Mouse (Mus musculus) liver, adult 2 months (tissue): ENCODE measurements around the gene Agbl1. TPM values are rescaled to one million over a fixed set of nuclear protein-coding genes. Genes with fewer than 3 reads are reported as not detected.

Experiments
- DNase-seq: peaks from one replicate; pipeline ENCODE4 v3.0.0-alpha.2; 2011; ENCODE audit warnings: low read depth, low spot score; ENCODE audit errors: extremely low read depth
- H3K27ac ChIP-seq: fragments of 200-500 bp; replicated peaks from 2 replicates; pipeline ENCODE4 v1.5.1; 2012; ENCODE audit warnings: low read depth, mild to moderate bottlenecking, control low read depth, inconsistent platforms, low read length; ENCODE audit not compliant: insufficient read depth
- H3K27me3 ChIP-seq: fragments of 200-500 bp; 2 replicates; pipeline ENCODE4 v1.6.1; 2012; ENCODE audit warnings: mild to moderate bottlenecking, moderate library complexity, low read length, inconsistent platforms; ENCODE audit not compliant: control insufficient read depth, insufficient read depth
- H3K36me3 ChIP-seq: fragments of 200-500 bp; 2 replicates; pipeline ENCODE4 v1.6.1; 2012; ENCODE audit warnings: low read length, inconsistent platforms; ENCODE audit not compliant: control insufficient read depth, insufficient read depth
- H3K4me1 ChIP-seq: fragments of 200-500 bp; 2 replicates; pipeline ENCODE4 v1.6.1; 2011; ENCODE audit warnings: low read length; ENCODE audit not compliant: control insufficient read depth, insufficient read depth
- H3K4me3 ChIP-seq: fragments of 200-500 bp; 2 replicates; pipeline ENCODE4 v1.5.1; 2011; ENCODE audit warnings: low read depth, mild to moderate bottlenecking, control low read depth, low read length, moderate library complexity; ENCODE audit not compliant: insufficient read depth
- H3K79me2 ChIP-seq: fragments of 200-500 bp; 2 replicates; pipeline ENCODE4 v1.6.1; 2012; ENCODE audit warnings: inconsistent platforms, mild to moderate bottlenecking, low read length, moderate library complexity; ENCODE audit not compliant: control insufficient read depth, insufficient read depth
- H3K9ac ChIP-seq: fragments of 200-500 bp; 2 replicates; pipeline ENCODE4 v1.6.1; 2012; ENCODE audit warnings: low read depth, mild to moderate bottlenecking, control low read depth, inconsistent platforms, low read length
- CTCF ChIP-seq: fragments of 200-500 bp; IDR thresholded peaks from 2 replicates; pipeline ENCODE4 v1.5.1; 2011; ENCODE audit warnings: low read depth, low read length, control low read depth
- POLR2A ChIP-seq: fragments of 200-500 bp; IDR thresholded peaks from 2 replicates; pipeline ENCODE4 v1.6.1; 2011; ENCODE audit warnings: low read length, control low read depth; ENCODE audit not compliant: insufficient read depth; ENCODE audit errors: extremely low read depth
- WGBS: fragments of 180-500 bp; shearing (Covaris S2); methylation state at CpG from one replicate; pipeline ENCODE4 v1.1.7; 2018; 5-methylcytosine and 5-hydroxymethylcytosine counted together
- polyA plus RNA-seq: library from polyadenylated mRNA; depleted of rRNA; stranded (reverse); fragments of >200 nt; gene quantifications from 2 replicates; pipeline ENCODE4 v1.2.3, GENCODE M21; 2012
- total RNA-seq: library from RNA; depleted of rRNA; stranded (reverse); fragments of >200 nt; gene quantifications from 2 replicates; pipeline ENCODE4 v1.2.3, GENCODE M21; 2014

Gene Agbl1
- total and polyA plus RNA-seq, 2 experiments, result not detected

DNA sequence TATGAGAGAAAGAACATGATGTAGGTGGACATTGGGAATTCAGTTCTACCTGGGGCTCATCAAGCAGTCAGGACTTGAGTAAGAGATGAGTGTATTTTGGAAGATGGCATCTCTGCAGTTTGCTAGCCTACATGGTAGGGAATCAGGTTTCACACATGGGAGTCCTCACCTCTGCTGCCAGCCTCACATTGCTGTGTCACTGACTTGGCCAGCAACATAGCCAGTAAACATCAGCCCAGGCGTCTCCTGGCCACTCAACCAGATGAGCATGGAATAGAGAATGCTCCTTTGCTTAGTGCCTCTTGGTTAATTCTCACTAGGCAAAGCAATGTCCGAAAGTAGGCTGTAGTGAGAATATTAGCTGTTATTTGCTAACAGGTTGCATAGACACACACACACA lies 255.9 kb downstream of the Agbl1 start:
- H3K9ac ChIP-seq, result no peak overlapping the region
- WGBS, result 63% methylated on average over 2 of the region's 2 CpGs
- no peaks in the 10 kb centered on the region for H3K27me3 ChIP-seq
- TF ChIP-seq CTCF, result no peak
- no peak for TF ChIP-seq POLR2A
- H3K4me3 ChIP-seq, result no peak overlapping the region
- H3K27ac ChIP-seq, result no peak overlapping the region
- no peaks in the 10 kb centered on the region for H3K79me2 ChIP-seq
- no peaks in the 10 kb centered on the region for H3K36me3 ChIP-seq
- H3K4me1 ChIP-seq, result no peaks in the 10 kb centered on the region; the same call in 1 of the 2 replicates
- DNase-seq, result no peak

- Histone ChIP-seq H3K27ac (no peak overlapping the region), H3K27me3 (no peaks in the 10 kb centered on the region), H3K4me3 (no peak overlapping the region), H3K4me1 (no peaks in the 10 kb centered on the region; the same call in 1 of the 2 replicates), H3K36me3 (no peaks in the 10 kb centered on the region), H3K9ac (no peak overlapping the region), H3K79me2 (no peaks in the 10 kb centered on the region)
- no peak for DNase-seq
- 80% methylated on average over 5 of the region's 5 CpGs for WGBS
- no peak for TF ChIP-seq CTCF
- TF ChIP-seq POLR2A, result no peak
Measured at GRCm38 (mm10) chr7:76487519-76487918, 257.8 kb downstream of the Agbl1 start.

- H3K27me3 ChIP-seq, result no peaks in the 10 kb centered on the region
- 36% methylated on average over 3 of the region's 3 CpGs for WGBS
- no peaks in the 10 kb centered on the region for H3K36me3 ChIP-seq
- no peaks in the 10 kb centered on the region for H3K79me2 ChIP-seq
- H3K9ac ChIP-seq, result no peak overlapping the region
- no peak for DNase-seq
- H3K4me1 ChIP-seq, result no peaks in the 10 kb centered on the region
- H3K4me3 ChIP-seq, result no peak overlapping the region
- TF ChIP-seq CTCF, result no peak
- no peak for TF ChIP-seq POLR2A
- H3K27ac ChIP-seq, result no peak overlapping the region
Measured at GRCm38 (mm10) chr7:76524291-76524690, 294.6 kb downstream of the Agbl1 start.

GRCm38 (mm10) chr7:76546456-76546855 lies 316.8 kb downstream of the Agbl1 start:
- H3K27ac ChIP-seq, result no peak overlapping the region
- no peak overlapping the region for H3K9ac ChIP-seq
- no peak for DNase-seq
- H3K79me2 ChIP-seq, result no peaks in the 10 kb centered on the region
- no peak overlapping the region for H3K4me3 ChIP-seq
- TF ChIP-seq POLR2A (no peak), CTCF (no peak)
- no peaks in the 10 kb centered on the region for H3K27me3 ChIP-seq
- H3K36me3 ChIP-seq, result no peaks in the 10 kb centered on the region
- 79% methylated on average over 2 of the region's 2 CpGs for WGBS
- H3K4me1 ChIP-seq, result no peaks in the 10 kb centered on the region

DNA sequence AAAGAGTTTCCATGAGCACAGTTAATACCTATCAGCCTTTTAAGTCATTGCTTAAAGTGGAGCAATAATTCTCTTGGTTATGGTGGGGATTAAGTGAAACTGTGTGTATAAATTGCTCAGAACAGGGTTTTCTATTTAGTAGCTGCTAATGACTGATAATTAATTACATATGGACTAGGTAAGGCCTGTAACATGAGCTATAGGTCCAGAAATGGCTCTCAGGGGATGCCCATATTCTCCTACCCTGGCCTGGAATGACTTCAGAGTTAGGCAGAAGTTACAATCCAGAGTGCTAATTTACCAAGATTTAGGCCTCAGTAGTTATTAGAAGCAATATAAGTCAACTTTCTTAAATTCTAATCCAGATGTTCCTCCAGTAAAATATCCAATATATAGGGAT lies 317.6 kb downstream of the Agbl1 start:
- DNase-seq, result no peak
- Histone ChIP-seq H3K79me2 (no peaks in the 10 kb centered on the region), H3K9ac (no peak overlapping the region), H3K4me1 (no peaks in the 10 kb centered on the region), H3K36me3 (no peaks in the 10 kb centered on the region), H3K27ac (no peak overlapping the region), H3K27me3 (no peaks in the 10 kb centered on the region), H3K4me3 (no peak overlapping the region)
- TF ChIP-seq POLR2A (no peak), CTCF (no peak)

GRCm38 (mm10) chr7:76551860-76552259 lies 322.2 kb downstream of the Agbl1 start:
- Histone ChIP-seq H3K27me3 (no peaks in the 10 kb centered on the region), H3K36me3 (no peaks in the 10 kb centered on the region), H3K79me2 (no peaks in the 10 kb centered on the region), H3K4me3 (no peak overlapping the region), H3K9ac (no peak overlapping the region), H3K27ac (no peak overlapping the region), H3K4me1 (no peaks in the 10 kb centered on the region)
- WGBS, result 93% methylated on average over 3 of the region's 3 CpGs
- DNase-seq, result no peak
- TF ChIP-seq CTCF (no peak), POLR2A (no peak)
